Mouse (Mus musculus) C2C12 (cell line): ENCODE data around the gene Slc36a2.

Experiments
- CEBPB ChIP-seq: IDR thresholded peaks from one replicate; pipeline ENCODE4 v1.6.1; 2011; ENCODE audit warnings: low read depth, mild to moderate bottlenecking, control low read depth, moderate library complexity
- CTCF ChIP-seq: IDR thresholded peaks from one replicate; pipeline ENCODE4 v1.5.1; 2011; ENCODE audit not compliant: control insufficient read depth, insufficient read depth, insufficient read length
- FOSL1 ChIP-seq: IDR thresholded peaks from one replicate; pipeline ENCODE4 v1.8.0; 2011; ENCODE audit warnings: mild to moderate bottlenecking, low read length; ENCODE audit not compliant: poor library complexity, insufficient read depth, severe bottlenecking
- MAX ChIP-seq: IDR thresholded peaks from one replicate; pipeline ENCODE4 v1.6.1; 2011; ENCODE audit warnings: mild to moderate bottlenecking, control low read depth
- MYOD1 ChIP-seq: IDR thresholded peaks from one replicate; pipeline ENCODE4 v1.6.1; 2011; ENCODE audit warnings: low read depth; ENCODE audit not compliant: control insufficient read depth, insufficient read length
- MYOG ChIP-seq: IDR thresholded peaks from one replicate; pipeline ENCODE4 v1.6.1; 2011; ENCODE audit not compliant: control insufficient read depth, insufficient read length; ENCODE audit errors: extremely low read depth
- USF1 ChIP-seq: IDR thresholded peaks from one replicate; pipeline ENCODE4 v1.6.1; 2011; ENCODE audit warnings: low read depth, mild to moderate bottlenecking, control low read depth, moderate library complexity

DNA sequence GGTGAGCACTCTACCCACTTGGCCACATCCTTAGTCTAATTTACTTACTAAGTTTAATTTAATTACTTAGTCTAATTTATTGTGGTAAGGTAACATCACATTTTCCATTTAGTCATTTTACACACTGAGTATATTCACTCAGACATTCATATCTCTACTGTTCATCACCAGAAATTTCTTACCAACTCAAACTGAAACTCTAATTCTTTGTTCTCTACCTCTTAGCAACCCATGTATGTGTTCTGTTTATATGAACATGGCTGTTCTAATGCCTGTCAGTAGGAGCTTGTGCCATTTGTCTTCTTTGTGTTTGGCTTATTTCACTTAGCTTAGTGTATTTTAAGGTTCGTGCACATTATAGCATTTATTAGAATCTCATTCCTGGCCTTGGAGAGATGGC lies 52.9 kb downstream of the Slc36a2 start:
- no peak for TF ChIP-seq CTCF
- no peak for TF ChIP-seq MAX
- no peak for TF ChIP-seq USF1
- no peak for TF ChIP-seq CEBPB
- TF ChIP-seq MYOD1: no peak
- no peak for TF ChIP-seq FOSL1
- no peak for TF ChIP-seq MYOG
